Mouse (Mus musculus) hindbrain, postnatal 0 days (tissue): Measurements from ENCODE around the gene Slc7a6. TPM values are rescaled to one million over a fixed set of nuclear protein-coding genes. Genes with fewer than 3 reads are reported as not detected.

Experiments used
- ATAC-seq: fragments of 200-750 bp; cut with Nextera tagmentation; 2 replicates; pipeline ENCODE4 v1.8.0; 2017; ENCODE audit warnings: mild to moderate bottlenecking, moderate TSS enrichment, moderate library complexity
- DNase-seq: peaks from one replicate; pipeline ENCODE4 v3.0.0-alpha.2; 2015; ENCODE audit warnings: low spot score
- H3K27ac ChIP-seq: fragments of 300-500 bp; sonication (generic); 2 replicates; pipeline ENCODE4 v1.5.1; 2014; ENCODE audit warnings: mild to moderate bottlenecking
- H3K27me3 ChIP-seq: fragments of 300-500 bp; sonication (generic); 2 replicates; pipeline ENCODE4 v1.6.1; 2014; ENCODE audit warnings: low read length, mixed read lengths; ENCODE audit not compliant: insufficient read depth
- H3K36me3 ChIP-seq: fragments of 300-500 bp; sonication (generic); 2 replicates; pipeline ENCODE4 v1.6.1; 2014; ENCODE audit warnings: low read length, mixed read lengths; ENCODE audit not compliant: insufficient read depth
- H3K4me1 ChIP-seq: fragments of 300-500 bp; sonication (generic); 2 replicates; pipeline ENCODE4 v1.6.1; 2014; ENCODE audit warnings: antibody characterized with exemption, low read length, mixed read lengths; ENCODE audit not compliant: insufficient read depth
- H3K4me2 ChIP-seq: fragments of 300-500 bp; sonication (generic); 2 replicates; pipeline ENCODE4 v1.6.1; 2014; ENCODE audit warnings: low read depth, mild to moderate bottlenecking, low read length, moderate library complexity, mixed read lengths
- H3K4me3 ChIP-seq: fragments of 300-500 bp; sonication (generic); 2 replicates; pipeline ENCODE4 v1.5.1; 2014; ENCODE audit warnings: low read length
- H3K9ac ChIP-seq: fragments of 300-500 bp; sonication (generic); replicated peaks from 2 replicates; pipeline ENCODE4 v1.6.1; 2014; ENCODE audit warnings: mild to moderate bottlenecking, low read length, moderate library complexity, mixed read lengths
- H3K9me3 ChIP-seq: fragments of 300-500 bp; sonication (generic); 2 replicates; pipeline ENCODE4 v1.6.1; 2016; ENCODE audit warnings: low read length, mixed read lengths
- CTCF ChIP-seq: IDR thresholded peaks from 2 replicates; pipeline ENCODE4 v1.5.1; 2016; ENCODE audit warnings: antibody characterized with exemption, control low read depth, low read depth
- WGBS: fragments of 180-500 bp; shearing (Covaris S2); extraction: QIAGEN DNeasy Blood & Tissue Kit; methylation state at CpG from one replicate; pipeline ENCODE4 v1.1.7; 2014; 5-methylcytosine and 5-hydroxymethylcytosine counted together
- polyA plus RNA-seq: library from polyadenylated mRNA; unstranded; fragments of >200 nt; fragmentation: Nextera tagmentation; extraction: Ambion mirVana; gene quantifications from 2 replicates; pipeline ENCODE4 v1.2.1, GENCODE M21; 2015
- total RNA-seq: library from RNA; depleted of rRNA; stranded (reverse); fragments of >200 nt; gene quantifications from 2 replicates; pipeline ENCODE4 v1.2.3, GENCODE M21; 2014; rRNA removed

Slc7a6 gene
- total RNA-seq = 35.2 and 39.1 TPM in 2 replicates
- polyA plus RNA-seq = 49.9 and 53.2 TPM in 2 replicates

DNA sequence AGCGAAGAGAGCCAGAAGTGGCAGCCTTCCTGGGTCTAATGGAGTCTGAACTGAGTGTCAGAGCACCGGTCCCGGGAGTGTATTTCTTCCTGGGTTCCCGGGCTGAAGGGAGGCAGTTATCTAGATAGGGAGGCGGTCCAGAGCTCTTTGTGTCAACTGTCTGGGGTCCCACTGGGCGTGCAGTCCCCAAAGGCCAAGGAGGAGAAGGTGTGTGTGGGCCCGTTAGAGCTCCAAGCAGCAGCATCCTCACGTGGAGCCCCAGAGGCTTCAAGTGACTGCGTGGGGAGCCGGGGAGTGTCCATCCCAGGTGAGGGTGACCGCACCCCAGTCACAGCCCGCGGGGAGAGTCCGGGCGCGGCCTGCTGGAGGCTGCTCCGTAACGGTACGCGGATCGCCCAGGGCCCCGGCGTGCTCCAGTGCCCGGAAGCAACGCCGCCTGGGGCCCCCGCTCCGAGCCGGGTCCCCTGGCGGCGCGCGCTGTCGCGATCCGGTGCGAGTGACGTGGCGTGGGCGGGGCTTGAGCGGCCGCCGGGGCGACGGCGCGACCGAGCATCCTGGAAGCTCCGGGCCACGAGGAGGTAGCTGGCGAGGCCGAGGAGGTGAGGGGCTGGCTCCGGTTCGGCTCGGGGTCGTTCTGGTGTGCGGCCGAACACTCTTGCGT lies at the start of gene Slc7a6:
Gene Slc7a6, plus strand, starts transcription at position 502 of the 661 bp plus-strand sequence.
- Histone ChIP-seq H3K4me1 (peaks cover 5% of the 10 kb centered on the region; the same call in 1 of the 2 replicates), H3K4me3 (peak within 1 kb of the TSS; percentile 78), H3K9ac (peak within 1 kb of the TSS; percentile 74), H3K9me3 (no peaks in the 10 kb centered on the region), H3K27ac (peak within 1 kb of the TSS; percentile 91), H3K36me3 (peaks cover 8% of the 10 kb centered on the region; the same call in 1 of the 2 replicates), H3K27me3 (no peaks in the 10 kb centered on the region), H3K4me2 (peak within 1 kb of the TSS; percentile 97)
- DNase-seq (peak; percentile 89), ATAC-seq (peak; percentile 90)
- no peak for TF ChIP-seq CTCF
- under 1% methylated on average over 58 of the region's 59 CpGs for WGBS

DNA sequence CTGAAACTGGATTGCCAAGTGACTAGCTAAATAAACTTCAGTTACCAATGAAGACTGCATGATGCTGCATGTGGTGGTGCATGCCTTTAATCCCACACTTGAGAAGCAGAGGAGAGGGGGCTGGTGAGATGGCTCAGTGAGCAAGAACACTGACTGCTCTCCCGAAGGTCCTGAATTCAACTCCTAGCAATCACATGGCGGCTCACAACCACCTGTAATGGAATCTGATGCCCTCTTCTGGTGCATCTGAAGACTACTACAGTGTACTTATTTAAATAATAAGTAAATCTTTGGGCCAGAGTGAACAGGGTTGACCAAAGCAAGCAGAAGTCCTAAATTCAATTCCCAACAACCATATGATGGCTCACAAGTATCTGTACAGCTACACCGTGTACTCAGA lies 45.2 kb upstream of the Slc7a6 start:
- ATAC-seq = no peak
- WGBS = 82% methylated on average over 3 of the region's 3 CpGs
- no peak overlapping the region for H3K4me3 ChIP-seq
- no peak for DNase-seq
- H3K27ac ChIP-seq = no peak overlapping the region
- no peaks in the 10 kb centered on the region for H3K9me3 ChIP-seq
- H3K4me2 ChIP-seq = no peak overlapping the region
- H3K27me3 ChIP-seq = no peaks in the 10 kb centered on the region
- H3K4me1 ChIP-seq = no peaks in the 10 kb centered on the region
- H3K9ac ChIP-seq = no peak overlapping the region
- peaks cover 2% of the 10 kb centered on the region; the same call in 1 of the 2 replicates for H3K36me3 ChIP-seq
- TF ChIP-seq CTCF = no peak

DNA sequence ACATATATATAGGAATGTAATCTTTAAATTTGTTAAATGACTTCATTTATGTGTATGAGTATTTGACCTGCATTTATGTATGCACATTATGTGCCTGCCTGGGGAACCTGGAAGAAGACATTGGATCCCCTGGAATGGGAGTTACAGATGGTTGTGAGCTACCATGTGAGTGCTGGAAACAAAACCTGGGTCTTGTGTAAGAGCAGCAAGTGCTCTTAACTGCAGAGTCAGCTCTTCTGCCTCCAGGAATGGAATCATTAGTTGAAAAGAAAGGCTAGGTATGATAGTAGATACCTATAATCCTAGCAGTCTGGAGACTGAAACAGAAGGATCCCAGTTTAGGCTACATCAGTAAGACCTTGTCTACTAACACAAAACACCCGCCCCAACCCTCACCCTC lies 42.6 kb upstream of the Slc7a6 start:
- no peaks in the 10 kb centered on the region for H3K27me3 ChIP-seq
- H3K4me3 ChIP-seq = no peak overlapping the region
- DNase-seq = no peak
- WGBS = 100% methylated on average over 1 of the region's 1 CpGs
- no peak for ATAC-seq
- no peak overlapping the region for H3K9ac ChIP-seq
- peaks cover 20% of the 10 kb centered on the region; the same call in 1 of the 2 replicates for H3K36me3 ChIP-seq
- no peaks in the 10 kb centered on the region for H3K9me3 ChIP-seq
- no peak for TF ChIP-seq CTCF
- no peak overlapping the region for H3K27ac ChIP-seq
- H3K4me2 ChIP-seq = no peak overlapping the region
- no peaks in the 10 kb centered on the region for H3K4me1 ChIP-seq

DNA sequence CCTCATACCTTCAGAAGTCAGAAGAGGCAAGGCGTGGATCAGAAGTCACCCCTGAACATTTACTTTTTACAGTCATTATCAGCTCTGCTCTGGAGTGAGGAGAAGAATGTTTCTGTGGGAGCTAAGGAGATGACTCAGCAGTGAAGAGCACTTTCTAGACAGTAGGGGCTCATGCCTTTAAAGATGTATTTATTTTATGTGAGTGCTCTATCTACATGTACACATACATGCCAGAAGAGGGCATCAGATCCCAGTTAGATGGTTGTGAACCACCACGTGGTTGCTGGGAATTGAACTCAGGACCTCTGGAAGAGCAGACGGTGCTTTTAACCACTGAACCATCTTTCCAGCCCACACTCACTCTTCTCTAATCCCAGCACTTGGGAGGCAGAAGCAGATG lies 41.6 kb upstream of the Slc7a6 start:
- peaks cover 20% of the 10 kb centered on the region; the same call in 1 of the 2 replicates for H3K36me3 ChIP-seq
- no peak overlapping the region for H3K27ac ChIP-seq
- H3K9me3 ChIP-seq = no peaks in the 10 kb centered on the region
- no peak overlapping the region for H3K4me3 ChIP-seq
- 82% methylated on average over 3 of the region's 3 CpGs for WGBS
- no peaks in the 10 kb centered on the region for H3K27me3 ChIP-seq
- ATAC-seq (no peak), DNase-seq (no peak)
- no peak overlapping the region for H3K9ac ChIP-seq
- H3K4me2 ChIP-seq = no peak overlapping the region
- H3K4me1 ChIP-seq = no peaks in the 10 kb centered on the region
- TF ChIP-seq CTCF = no peak

DNA sequence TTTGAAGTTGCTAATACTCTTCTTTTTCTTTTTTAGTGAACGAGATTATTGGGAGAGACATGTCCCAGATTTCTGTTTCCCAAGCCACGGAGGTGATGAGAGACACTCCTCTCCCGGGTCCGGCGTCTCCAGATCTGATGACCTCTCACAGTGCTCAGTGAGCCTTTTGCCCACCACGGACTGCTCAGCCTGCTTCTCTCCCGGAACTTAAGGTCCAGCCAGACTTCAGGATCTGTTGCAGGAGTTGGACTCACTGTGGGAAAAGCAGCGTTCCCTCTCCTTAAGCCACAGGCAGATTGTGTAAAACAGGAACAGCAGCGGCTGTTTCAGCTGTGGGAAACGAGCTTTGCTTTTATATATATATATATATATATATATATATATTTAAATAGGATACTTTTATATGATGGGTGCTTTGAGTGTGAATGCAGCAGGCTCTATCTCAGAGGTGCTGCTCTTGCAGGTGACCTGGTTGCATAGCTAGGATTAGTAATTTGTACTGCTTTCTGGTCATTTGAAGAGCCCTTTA lies 40.7 kb upstream of the Slc7a6 start:
- peaks cover 20% of the 10 kb centered on the region; the same call in 1 of the 2 replicates for H3K36me3 ChIP-seq
- no peak overlapping the region for H3K9ac ChIP-seq
- no peaks in the 10 kb centered on the region for H3K4me1 ChIP-seq
- no peak for TF ChIP-seq CTCF
- ATAC-seq (no peak), DNase-seq (no peak)
- no peaks in the 10 kb centered on the region for H3K9me3 ChIP-seq
- no peak overlapping the region for H3K4me2 ChIP-seq
- 90% methylated on average over 10 of the region's 10 CpGs for WGBS
- H3K27me3 ChIP-seq = no peaks in the 10 kb centered on the region
- H3K4me3 ChIP-seq = no peak overlapping the region
- no peak overlapping the region for H3K27ac ChIP-seq

DNA sequence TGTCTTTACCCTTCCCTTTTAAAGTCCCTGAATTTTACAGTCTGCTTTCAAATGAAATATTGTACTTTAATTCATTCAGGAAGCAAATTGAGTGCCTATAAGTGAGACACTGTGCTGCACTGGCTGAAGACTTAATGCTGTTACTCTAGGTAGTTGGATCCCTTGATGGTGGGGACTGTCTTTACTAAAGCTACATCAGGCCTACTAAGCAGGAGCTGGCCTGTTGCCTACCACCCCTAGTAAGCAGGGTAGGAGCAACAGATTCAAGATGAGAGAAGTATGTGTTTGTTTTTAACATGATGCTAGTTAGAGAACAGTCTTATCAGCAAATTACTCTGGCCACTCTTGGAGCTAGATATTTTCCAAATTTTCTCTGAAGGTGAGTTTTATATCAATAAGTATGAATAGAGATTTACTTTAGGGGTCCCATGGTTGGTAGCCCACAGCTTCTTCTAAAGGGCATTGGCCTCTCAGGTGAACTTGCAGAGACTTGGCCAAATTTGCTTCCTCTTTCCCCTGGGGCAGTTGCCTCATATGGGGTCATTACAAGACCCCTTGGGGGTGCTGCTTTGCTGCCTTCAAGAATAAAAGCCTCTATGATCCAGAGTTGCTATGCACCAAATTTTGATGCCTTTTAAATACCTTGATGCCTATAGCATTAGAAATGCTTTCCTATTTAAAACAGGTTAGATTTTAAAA lies 39.3 kb upstream of the Slc7a6 start:
- no peak overlapping the region for H3K4me2 ChIP-seq
- no peak for ATAC-seq
- H3K4me1 ChIP-seq = no peaks in the 10 kb centered on the region
- H3K9ac ChIP-seq = no peak overlapping the region
- TF ChIP-seq CTCF = no peak
- no peaks in the 10 kb centered on the region for H3K9me3 ChIP-seq
- no peak overlapping the region for H3K4me3 ChIP-seq
- no peak for DNase-seq
- H3K27me3 ChIP-seq = peaks cover 8% of the 10 kb centered on the region; the same call in 1 of the 2 replicates
- no peak overlapping the region for H3K27ac ChIP-seq
- peaks cover 20% of the 10 kb centered on the region; the same call in 1 of the 2 replicates for H3K36me3 ChIP-seq
